Mouse (Mus musculus): ENCODE data around the gene Dctd.

- TF ChIP-seq CTCF (IDR thresholded peaks at IDR 0.05; ENCODE audit: low read depth, low read length) (no peak), POLR2A (IDR thresholded peaks at IDR 0.05; ENCODE audit: borderline replicate concordance, low read depth, low read length) (no peak)
These were observed 89.7 kb downstream of the Dctd start for GRCm38 (mm10) chr8:48188586-48188985.

All from bone marrow macrophage, adult 2 months (primary cell).